ENCODE assay signal across 11 mouse cellular contexts in the genomic region with DNA sequence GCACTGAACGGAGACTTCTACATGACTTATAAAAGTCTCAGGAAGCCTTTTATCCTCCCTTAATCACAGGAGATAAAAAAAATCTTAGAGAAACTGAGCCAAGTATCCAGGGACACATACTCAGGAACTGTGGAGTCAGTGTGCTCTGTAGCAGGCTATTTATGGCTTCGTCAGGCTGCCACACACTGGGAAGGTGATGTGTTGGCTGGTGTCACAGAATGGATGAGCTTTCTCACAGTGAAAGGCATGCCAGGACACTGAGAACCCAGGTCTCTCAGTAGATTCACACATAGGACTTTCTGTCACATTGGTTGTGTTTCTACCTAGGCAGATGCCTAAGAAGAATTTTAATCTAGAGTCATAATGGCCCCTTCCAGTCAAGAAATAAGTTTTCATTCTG. TPM values are rescaled to one million over a fixed set of nuclear protein-coding genes. Genes with fewer than 3 reads are reported as not detected.
DNase-seq lines count a peak whose midpoint lies in the region.
"Had no signal": no experiment of that assay in that cellular context is flagged by ENCODE, and none has a peak within 500 bp of the region (broad histone marks: within the 10 kb centered on the region; RNA-seq: fewer than 3 reads in every experiment).

No protein-coding gene starts in this region.

- peak; percentile 15 to 33 for DNase-seq in heart, adult 18-20 months
- DNase-seq in heart, postnatal 36 days = no peak
- DNase-seq in left cerebral cortex, postnatal 25 days (ENCODE audit: low spot score in 2 of 2) = peak; percentile 8 to 65
- no peak for DNase-seq in left cerebral cortex, postnatal 4 days
- DNase-seq in cerebellum, adult 8-10 months = peak; percentile 7
- peak; percentile 23 for DNase-seq in telencephalon, adult 2 months (ENCODE audit: low read depth, low spot score)
- DNase-seq in lung, adult 18-20 months = no peak
- DNase-seq: kidney, adult 8-10 months; layer of hippocampus, adult 9-11 months; thymus, adult 2 months had no signal

- intact Hi-C loops in heart, postnatal 36 days (cut with DNase I) = loop anchor here (10.0 kb wide), 1 partner anchor 220 kb away; the partner anchor contains the start of gene Fam24a
- intact Hi-C loops in left cerebral cortex, postnatal 25 days (cut with DNase I) = loop anchor here (5.0 to 10.0 kb wide), 2 partner anchors 218 to 770 kb away; partner anchors contain the start of gene Fam24a
- intact Hi-C loops in left cerebral cortex, postnatal 4 days (cut with DNase I) = loop anchor here (10.0 kb wide), 1 partner anchor 230 kb away; no protein-coding TSS in a partner anchor

RNA-seq across cellular contexts. Expression of gene 4933402N03Rik, which starts 31.7 kb away (rescaled TPM):
- not detected for total RNA-seq in heart, adult 18-20 months (2021)
- not detected for total RNA-seq in heart, postnatal 36 days (2021)
- not detected for total RNA-seq in left cerebral cortex, postnatal 25 days (2021)
- not detected for total RNA-seq in left cerebral cortex, postnatal 4 days (2021)
- total RNA-seq: adrenal gland, postnatal 14 days had no signal

RNA-seq across cellular contexts. Expression of gene 5430419D17Rik, which starts 59.8 kb away (rescaled TPM):
- total RNA-seq in heart, adult 18-20 months (2021) = 10 to 100 TPM; 10.3 to 10.7 TPM
- total RNA-seq in heart, postnatal 36 days (2021) = 10 to 100 TPM; 12.5 to 14.2 TPM
- not detected for total RNA-seq in left cerebral cortex, postnatal 25 days (2021)
- total RNA-seq in left cerebral cortex, postnatal 4 days (2021) = under 1 TPM; 0.06 to 0.08 TPM
- total RNA-seq: adrenal gland, postnatal 14 days had no signal

Comparison
In these comparisons a context has a peak if more than half of its experiments do, and no peak if none do; other contexts are left out.
1. DNase-seq: peak in heart, adult 18-20 months (2 of 2), left cerebral cortex, postnatal 25 days (2 of 2), cerebellum, adult 8-10 months (single experiment) and telencephalon, adult 2 months (single experiment); none in heart, postnatal 36 days (0 of 2), left cerebral cortex, postnatal 4 days (single experiment) and lung, adult 18-20 months (0 of 2).
2. RNA of gene 5430419D17Rik, which starts 59.8 kb away (total RNA-seq): 12.5 to 14.2 TPM in heart, postnatal 36 days and 10.3 to 10.7 TPM in heart, adult 18-20 months; not detected in left cerebral cortex, postnatal 25 days and 0.06 to 0.08 TPM in left cerebral cortex, postnatal 4 days; every median in the first group is over 10 times any median in the second.